Mouse (Mus musculus) spleen, postnatal 36 days (tissue): ENCODE data around the gene Ankrd11.
"Not testable (repeated sequence)": the region's sequence is repeated elsewhere in the genome, so short reads cannot be mapped to it uniquely, and the experiment has no call there.

Source experiments
- DNase-seq, 2 experiments: peaks; one replicate each; pipeline ENCODE4 v3.0.0; 2022; ENCODE audit warnings: low spot score in 2 of 2, mixed read lengths in 1 of 2

The Ankrd11 gene

DNA sequence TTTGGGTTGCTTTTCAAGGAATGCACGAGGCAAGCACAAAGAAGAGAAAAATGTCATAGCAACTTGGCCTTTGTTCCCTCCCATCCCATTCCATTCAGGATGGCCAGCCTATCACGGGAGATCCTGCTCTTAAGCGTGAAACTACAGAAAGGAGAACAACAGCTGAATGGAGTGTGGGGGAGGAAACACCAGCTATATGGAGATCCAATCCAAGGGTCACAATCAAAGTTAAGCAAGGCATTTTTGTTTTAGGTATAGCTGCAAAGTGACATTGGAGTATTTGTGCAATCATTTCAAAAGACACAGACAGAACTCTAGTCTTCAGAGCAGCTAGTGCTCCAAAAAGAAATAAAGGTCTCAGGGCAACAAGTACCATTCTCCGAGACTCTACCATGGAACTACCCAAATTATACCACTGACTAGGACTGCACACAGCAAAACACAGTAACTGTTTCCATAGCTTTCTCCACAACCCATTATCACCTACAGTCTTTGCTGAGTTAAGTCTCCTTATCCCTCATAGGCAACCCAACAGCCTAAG lies 1.9 kb downstream of the Ankrd11 start:
- DNase-seq, result no peak

DNA sequence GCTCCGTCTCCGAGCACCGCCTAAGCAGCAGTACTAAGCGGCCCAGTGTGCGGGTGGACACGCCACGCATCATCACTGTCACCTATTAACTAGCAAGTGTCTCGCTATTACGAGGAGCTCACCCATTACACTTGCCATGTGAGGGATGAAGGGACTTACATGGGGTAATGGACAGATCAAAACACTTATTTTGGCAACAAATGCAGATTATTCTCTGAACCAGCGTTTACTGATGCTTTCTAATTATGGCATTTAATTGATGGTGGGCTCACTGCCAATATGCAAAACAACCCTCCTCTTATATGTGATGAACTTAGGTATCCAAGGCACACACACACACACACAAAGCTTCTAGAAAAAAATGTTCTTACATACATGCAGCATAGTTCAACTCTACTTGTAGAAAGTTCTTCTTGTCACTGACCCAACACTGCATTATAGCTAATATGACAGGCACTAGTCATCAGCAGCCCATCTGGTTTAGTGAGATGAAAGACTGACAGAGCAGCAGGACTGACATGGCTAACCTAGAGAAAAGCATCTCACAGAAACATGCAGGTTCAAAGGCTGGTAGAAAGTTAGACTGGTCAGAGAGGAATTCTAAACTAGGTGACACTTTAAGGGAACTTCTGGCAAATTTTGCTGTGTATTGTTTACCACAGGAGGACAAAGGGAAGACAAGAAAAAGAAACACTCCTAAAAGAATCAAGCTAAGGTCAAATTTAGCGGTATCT lies 2.5 kb downstream of the Ankrd11 start:
- no peak for DNase-seq

DNA sequence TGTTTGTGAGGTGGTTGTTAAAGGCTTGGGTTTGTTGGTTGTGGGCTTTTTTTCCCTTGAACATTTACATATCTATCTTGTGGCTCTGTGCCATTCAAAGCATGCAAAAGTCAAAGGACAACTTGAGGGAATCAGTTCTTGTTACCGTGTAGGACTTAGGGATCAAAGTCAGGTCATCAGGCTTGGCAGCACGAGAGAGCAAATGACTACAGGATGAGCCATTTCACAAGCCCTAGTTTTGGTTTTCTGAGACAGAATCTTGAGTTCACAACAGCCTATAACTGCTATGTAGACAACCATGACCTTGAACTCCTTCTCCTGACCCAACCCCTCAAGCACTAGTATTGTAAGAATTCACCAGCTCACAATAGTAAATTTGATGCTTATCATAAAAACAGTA lies 3.7 kb downstream of the Ankrd11 start:
- DNase-seq, result no peak

DNA sequence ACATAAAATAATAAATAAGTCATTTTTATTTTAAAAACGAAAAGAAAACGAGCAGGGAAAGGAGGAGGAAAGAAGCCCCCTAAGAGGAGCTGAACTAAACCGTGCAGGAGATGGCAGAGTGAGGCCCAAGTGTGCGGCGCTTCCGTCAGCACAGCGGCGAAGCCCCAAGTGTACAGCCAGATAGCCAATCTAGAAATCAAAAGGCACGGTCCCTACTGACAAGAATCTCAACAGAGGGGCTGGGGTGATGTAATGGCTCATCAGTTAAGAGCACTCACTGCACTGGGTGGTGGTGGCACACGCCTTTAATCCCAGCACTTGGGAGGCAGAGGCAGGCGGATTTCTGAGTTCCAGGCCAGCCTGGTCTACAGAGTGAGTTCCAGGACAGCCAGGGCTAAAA lies 4.6 kb downstream of the Ankrd11 start:
- no peak for DNase-seq

DNA sequence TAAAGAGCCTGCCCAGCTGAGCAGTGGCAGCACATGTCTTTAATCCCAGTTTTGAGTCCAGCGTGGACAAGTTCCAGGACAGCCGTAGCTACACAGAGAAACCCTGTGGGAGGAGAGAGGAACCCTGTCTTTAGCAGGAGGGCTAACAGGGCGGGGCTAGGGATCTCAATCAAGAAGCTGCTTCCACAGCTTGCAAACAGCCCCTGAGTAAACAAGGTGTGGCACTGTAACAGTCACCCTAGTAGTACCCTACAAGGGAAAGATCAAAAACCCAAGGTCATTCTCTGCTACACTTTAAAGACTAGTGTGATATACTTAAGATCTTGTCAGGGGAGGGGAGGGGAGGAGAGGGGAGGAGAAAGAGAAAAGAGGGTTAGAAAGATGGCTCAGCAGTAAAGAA lies 5.1 kb downstream of the Ankrd11 start:
- DNase-seq, result peak; percentile 47 to 59

DNA sequence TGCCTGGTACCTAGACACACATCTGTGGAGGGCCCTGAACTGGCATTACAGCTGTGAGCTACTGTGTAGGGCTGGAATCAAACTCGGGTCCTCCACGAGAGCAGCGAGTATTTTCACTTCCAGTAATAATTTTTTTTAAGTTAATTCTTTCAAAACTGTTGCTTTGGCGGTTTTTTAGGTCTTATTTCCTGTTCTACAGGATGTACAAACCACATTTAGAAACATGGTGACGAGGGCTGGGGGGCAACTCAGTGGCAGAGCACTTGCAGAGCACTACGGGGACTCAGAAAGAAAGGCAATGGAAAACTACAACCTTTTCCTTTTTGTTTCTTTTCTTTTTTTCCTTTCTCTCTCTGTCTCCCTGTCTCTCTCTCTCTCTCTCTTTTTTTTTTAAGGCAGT lies 7.9 kb downstream of the Ankrd11 start:
- peak; percentile 81 to 82 for DNase-seq

DNA sequence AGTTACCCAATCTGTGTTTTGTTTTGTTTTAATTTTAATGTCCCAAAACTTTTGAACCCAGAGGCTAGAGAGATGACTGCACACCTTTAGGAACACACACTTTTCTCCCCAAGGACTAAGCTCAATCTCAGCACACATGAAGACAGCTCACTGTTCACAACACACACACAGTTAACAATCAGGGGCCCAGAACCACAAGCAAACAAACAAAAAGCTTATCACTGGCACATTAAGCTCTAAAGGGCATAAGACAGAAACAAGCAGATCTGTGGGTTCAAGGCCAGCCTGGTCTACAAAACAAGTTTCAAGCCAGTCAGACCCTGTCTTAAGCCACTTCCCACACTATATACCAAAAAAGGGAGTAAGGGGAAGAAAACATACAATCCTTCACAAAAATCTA lies 8.6 kb downstream of the Ankrd11 start:
- DNase-seq, result no peak

DNA sequence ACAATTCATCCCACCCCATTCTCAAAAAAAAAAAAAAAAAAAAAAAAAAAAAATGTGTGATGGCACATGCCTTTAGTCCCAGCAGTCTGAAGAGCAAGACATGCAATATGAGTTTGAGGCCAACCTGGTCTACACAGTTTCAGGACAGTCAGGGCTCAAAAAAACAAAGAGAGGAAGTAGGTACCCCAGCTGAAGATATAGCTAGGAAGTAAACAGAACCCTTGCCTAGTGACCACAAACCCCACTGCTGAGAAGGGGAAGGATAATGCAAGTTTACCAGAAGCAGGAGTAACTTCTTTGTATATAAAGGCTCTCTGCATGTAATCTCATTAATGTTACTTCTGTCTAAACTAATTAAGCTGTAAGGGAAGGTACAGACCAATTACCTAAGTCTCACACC lies 9.3 kb downstream of the Ankrd11 start:
- peak; percentile 78 to 84 for DNase-seq

DNA sequence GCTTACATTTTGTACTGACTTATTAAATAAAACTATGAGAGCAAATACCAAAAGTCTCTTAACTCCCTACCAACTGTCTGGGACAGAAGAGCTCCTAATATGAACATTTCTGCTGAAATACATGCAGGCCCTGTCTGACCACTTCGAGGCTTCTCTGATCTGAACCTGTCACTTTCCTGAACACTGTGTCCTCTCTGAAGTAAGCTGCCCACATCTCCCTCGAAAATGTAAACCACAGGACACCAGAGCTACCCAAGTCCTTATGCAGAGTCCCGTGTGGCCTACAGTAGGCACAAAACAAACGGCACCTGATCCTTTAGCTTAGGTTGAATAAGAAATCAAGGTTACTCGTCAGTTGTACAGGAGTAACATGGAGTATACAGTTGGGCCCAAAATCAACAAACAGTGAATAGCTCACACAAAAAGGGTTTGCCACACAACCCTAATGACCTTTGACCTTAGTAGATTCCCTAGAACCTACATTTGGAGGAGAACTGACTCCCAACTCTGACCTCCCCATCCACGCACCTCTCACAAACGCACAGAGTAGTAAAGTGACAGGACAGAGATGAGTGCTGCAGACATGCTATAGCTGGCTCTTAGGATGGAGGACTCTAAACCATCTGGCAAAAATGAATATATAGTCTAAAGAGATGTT lies 10.6 kb downstream of the Ankrd11 start:
- DNase-seq, result no peak

DNA sequence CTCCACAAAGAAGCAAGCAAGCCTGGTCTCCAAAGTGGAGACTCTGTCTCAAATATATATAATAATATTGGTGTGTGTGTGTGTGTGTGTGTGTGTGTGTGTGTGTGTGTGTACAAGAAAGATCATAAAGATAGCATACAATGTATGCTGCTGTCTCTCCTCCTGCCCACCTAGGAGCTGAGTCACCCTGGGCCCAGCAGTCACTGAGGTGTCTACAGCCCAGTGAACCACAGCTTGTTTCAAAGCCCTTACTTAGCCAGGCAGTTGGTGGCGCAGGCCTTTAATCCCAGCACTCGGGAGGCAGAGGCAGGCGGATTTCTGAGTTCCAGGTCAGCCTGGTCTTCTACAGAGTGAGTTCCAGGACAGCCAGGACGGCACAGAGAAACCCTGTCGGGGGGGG lies 12.0 kb downstream of the Ankrd11 start:
- DNase-seq, result not testable (repeated sequence)

DNA sequence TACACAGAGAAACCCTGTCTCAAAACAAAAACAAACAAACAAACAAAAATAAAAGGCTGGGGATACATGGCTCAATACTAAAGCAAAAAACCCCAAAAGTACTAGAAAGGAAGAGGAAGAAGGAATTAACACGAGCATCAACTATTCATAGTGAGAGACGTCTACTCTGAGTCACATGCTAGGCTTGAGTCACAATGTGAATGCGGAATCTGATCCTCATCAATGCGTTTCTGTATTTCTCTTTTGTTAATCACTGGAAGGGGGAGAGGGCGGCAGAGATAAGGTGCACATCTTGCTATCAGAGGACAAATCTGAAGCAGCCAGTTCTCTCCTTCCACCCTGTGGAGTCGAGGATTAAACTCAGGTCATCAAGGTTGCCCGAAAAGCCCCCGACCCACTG lies 14.3 kb downstream of the Ankrd11 start:
- DNase-seq, result no peak

DNA sequence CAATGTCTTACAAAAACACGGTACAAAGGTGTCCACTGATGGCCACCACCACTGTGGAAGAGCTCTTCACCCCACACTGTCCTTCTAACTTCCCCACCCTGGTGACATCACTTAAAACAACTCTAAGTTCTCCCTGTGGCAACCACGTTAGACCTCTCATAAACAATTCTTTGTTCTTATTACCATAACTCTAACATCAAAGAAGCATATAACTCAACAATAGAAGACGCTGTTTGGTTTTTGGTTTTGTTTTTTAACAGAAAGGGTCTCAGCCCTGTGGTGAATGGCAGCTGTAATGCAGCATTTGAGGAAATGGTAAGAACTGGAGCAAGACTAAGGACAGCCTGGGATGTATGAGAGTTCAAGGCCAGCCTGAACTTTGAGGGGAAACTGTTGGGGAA lies 16.1 kb downstream of the Ankrd11 start:
- no peak for DNase-seq

DNA sequence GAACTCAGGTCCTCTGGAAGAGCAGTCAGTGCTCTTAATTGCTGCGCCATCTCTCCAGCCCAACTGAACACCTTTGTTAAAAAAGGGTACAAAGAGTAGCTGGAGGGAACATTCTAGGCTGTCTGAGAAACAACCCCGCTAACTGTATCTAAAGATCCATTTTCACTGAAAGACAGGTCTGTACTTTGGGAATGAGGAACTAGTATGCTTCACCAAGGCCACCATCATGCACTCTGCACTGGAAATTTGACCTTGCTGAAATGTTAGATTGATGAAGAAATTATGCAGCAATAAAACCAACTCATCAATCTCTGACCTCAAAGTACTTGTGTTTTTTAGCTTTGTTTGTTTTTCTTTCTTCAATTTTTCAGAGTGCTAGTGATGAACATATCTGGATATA lies 17.9 kb downstream of the Ankrd11 start:
- DNase-seq, result no peak

DNA sequence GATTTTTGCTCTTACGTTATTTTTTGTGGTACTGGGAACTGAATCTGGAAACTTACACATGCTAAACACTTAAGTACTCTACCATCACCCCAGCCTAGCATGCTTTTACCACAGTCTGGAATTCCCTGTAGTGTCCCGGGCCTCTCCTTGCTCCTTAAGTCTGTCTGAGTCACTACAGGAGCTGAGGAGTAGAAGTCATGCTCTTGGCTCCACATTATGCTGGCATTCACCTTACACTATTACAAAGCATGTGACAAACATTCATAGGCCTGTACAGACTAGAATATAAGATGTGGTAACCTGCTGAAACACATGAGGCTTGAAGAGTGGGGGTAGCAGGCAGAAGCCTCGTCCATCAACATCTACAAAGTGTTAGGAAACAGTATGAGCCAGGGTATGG lies 19.4 kb downstream of the Ankrd11 start:
- DNase-seq, result no peak

DNA sequence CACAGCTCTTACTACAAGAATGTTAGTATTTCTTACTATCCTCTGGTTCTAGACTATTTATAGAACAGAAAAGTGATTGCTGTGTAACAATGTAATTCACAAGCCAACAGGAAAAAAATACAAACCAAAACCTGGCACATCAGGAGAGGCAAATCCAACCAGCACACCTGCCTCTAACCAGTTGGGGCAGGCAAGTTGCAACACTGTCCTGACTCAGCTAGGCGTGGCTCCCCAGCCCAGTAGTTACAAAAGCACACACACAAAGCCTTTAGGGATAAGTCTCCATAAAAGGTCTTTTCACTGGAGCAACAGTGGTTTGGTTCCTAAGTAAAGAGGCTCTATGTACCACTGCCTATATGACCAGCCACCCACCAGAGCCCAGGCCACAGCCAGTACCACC lies 20.8 kb downstream of the Ankrd11 start:
- no peak for DNase-seq

DNA sequence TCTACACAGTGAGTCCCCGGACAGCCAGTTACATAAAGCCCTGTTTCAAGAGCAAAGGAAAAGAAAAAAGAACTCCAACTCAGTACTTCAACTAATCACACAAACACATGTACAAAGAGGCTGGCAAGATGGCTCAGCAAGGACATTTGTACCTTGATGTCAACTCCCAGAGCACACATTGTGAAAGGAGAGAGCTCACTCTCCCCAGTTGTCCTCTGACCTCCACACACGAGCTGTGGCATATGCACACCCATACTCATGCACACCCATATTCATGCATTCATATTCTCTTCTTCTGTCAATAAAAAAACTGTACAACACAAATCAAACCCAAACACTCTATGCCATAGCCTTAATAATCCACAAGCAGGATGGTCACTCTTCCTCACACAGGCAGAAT lies 21.2 kb downstream of the Ankrd11 start:
- no peak for DNase-seq

DNA sequence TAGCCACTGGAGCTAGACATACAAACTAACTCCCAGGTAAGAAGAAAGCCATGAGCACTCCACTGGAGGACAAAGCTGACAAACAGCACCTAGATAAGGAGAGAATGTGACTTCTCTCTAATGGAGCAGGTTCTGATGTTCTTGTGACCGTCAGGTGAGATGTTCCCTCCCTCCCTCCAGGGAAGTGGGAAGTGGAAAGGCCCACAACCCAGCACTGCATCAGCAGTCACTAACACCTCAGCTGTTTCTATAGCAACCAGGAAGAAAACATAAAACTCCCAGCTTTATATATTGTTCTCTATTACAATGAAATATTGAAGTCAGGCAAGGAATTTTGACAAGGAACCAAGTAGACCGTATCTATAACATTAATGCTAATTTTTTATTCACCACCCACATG lies 22.0 kb downstream of the Ankrd11 start:
- DNase-seq, result no peak

DNA sequence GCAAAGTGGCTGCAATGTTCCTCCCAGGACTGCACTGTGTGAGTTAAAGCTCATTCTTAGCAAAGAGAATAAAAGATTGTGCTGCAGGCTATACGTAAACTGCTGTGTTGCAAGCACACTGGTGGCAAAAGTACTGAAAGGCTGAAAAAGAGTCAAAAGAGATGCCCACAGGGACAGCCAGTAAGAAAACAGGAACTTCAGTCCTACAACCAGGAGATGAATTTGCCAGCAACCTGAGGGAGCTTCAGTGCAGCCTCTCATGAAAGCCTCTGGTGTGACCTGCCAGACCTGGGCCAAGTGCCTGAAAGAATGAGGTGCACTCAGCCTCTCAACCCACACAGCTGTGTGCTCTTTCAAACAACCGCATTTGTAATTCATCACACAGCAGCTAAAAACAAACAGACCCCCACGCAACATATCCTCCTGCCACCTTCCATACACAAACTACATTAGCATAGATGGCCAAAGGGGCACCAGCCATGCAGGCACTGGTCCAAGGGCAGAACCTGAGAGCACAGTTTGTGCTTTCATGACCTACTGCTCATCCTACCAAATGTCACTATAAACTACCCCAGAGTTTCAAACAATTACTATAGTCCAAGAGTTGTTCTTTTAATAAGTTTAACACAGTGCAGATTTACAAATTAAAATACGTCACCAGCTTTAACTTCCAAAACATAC lies 23.5 kb downstream of the Ankrd11 start:
- no peak for DNase-seq

DNA sequence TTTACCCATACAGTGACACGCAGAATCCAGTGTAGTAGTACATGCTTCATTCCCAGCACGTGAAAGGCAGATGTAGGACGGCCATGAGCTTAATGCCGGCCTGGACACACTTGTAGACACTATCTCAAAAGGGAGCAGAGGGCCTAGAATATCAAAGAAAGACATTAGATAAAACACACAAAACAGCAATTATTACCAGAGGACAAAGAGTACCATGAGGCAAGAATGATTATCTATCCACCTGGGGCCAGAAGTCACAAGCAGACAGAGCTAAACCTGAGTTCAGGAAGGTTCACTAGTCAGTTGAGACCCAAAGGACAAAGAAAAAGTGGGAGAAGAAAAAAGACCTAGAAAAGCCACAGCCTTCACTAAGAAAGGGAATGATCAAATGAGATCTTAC lies 24.9 kb downstream of the Ankrd11 start:
- DNase-seq, result no peak

DNA sequence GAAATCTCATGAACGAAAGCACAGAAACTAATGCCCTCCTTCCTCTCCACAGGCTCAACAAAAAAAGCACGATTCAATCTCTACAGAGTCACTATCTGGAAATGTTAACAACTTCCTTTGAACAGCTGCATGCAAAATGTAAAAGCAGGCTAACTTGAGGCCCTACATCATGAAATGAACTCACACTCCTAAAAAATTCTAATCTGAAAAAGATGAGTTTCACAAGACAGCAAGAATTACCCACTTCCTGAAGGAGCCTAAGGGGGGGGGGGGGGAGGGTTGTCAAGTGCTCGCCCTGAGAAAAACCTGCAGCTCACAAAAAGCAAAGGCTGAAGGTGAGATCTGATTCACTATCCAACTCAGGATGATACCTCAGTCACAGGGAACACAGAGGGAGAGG lies 27.0 kb downstream of the Ankrd11 start:
- no peak for DNase-seq

DNA sequence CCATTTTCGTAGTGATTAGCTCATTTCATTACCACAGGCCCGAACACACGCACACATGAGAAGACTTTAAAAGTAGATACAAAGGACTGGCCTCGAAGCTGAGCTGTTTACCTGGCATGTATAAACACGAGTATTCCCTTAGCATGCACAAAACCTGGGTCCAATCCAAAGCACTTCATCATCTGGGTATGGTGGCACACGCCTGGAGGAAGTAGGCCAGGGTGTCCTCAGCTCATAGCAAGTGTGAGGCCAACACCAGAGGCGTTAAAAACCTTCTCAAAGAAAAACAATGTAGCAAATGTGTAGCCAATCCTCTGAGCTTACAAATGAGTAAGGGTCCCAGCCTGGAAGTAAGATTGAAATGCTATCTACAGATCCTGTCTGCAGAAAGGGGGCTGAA lies 27.6 kb downstream of the Ankrd11 start:
- DNase-seq, result no peak

DNA sequence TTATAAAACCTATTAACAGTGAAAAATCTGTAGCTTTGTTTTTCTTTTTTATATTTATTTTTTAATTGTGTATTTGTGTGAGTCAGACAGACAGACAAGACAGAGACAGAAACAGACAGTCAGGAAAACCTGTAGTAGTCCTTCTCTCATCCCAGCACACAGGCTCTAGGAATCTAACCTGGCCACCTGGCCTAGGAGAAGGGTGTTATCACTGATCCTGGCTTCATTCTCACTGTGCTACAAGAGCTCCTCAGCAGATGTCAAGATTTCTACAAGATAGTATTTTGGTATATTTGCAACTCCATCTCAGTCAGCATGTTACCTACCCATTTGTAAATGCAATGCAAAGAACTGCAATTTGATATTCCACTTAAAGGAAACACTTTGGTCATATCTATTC lies 30.8 kb downstream of the Ankrd11 start:
- DNase-seq, result no peak

DNA sequence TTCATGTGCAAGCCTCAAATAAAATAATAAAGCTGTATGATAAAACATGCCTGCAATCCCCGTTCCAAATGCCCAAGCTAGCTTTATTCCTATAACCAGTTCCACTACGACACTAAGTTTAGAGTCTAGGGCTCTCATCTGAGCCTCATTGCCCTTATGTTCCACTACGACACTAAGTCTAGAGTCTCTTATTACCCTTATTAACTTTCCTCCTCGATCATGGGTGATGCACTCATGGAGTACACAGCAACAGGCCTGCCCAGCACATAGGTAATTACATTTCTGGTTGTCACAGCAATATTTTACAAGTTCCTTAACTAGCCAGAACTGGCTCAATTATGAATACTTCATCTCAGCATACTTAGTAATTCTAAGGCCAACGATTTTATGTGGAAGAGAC lies 36.3 kb downstream of the Ankrd11 start:
- no peak for DNase-seq
